Mouse (Mus musculus) forebrain, embryonic 16.5 days (tissue): ENCODE measurements around the gene Anp32a. TPM values are rescaled to one million over a fixed set of nuclear protein-coding genes. Genes with fewer than 3 reads are reported as not detected.

Experiments
- ATAC-seq: fragments of 200-750 bp; cut with Nextera tagmentation; 2 replicates; pipeline ENCODE4 v1.8.0; 2017; ENCODE audit warnings: mild to moderate bottlenecking, moderate library complexity
- H3K27ac ChIP-seq: fragments of 300-500 bp; sonication (generic); 2 replicates; pipeline ENCODE4 v1.5.1; 2014; ENCODE audit warnings: low read length, control low read depth
- H3K27me3 ChIP-seq: fragments of 300-500 bp; sonication (generic); replicated peaks from 2 replicates; pipeline ENCODE4 v1.6.1; 2014; ENCODE audit warnings: low read length; ENCODE audit not compliant: control insufficient read depth, insufficient read depth
- H3K36me3 ChIP-seq: fragments of 300-500 bp; sonication (generic); 2 replicates; pipeline ENCODE4 v1.6.1; 2014; ENCODE audit not compliant: control insufficient read depth, insufficient read depth
- H3K4me1 ChIP-seq: fragments of 300-500 bp; sonication (generic); replicated peaks from 2 replicates; pipeline ENCODE4 v1.6.1; 2014; ENCODE audit warnings: low read length; ENCODE audit not compliant: control insufficient read depth, insufficient read depth
- H3K4me2 ChIP-seq: fragments of 300-500 bp; sonication (generic); 2 replicates; pipeline ENCODE4 v1.6.1; 2014; ENCODE audit warnings: mild to moderate bottlenecking, low read length, control low read depth
- H3K4me3 ChIP-seq: fragments of 300-500 bp; sonication (generic); replicated peaks from 2 replicates; pipeline ENCODE4 v1.5.1; 2014; ENCODE audit warnings: mild to moderate bottlenecking, low read length, control low read depth
- H3K9ac ChIP-seq: fragments of 300-500 bp; sonication (generic); replicated peaks from 2 replicates; pipeline ENCODE4 v1.6.1; 2014; ENCODE audit warnings: low read depth, low read length, control low read depth
- H3K9me3 ChIP-seq: fragments of 300-500 bp; sonication (generic); 2 replicates; pipeline ENCODE4 v1.6.1; 2016; ENCODE audit warnings: low read length; ENCODE audit not compliant: control insufficient read depth
- WGBS: fragments of 180-500 bp; shearing (Covaris S2); extraction: QIAGEN DNeasy Blood & Tissue Kit; methylation state at CpG from one replicate; pipeline ENCODE4 v1.1.7; 2014; 5-methylcytosine and 5-hydroxymethylcytosine counted together
- polyA plus RNA-seq: library from polyadenylated mRNA; unstranded; fragments of >200 nt; fragmentation: Nextera tagmentation; extraction: Ambion mirVana; gene quantifications from 2 replicates; pipeline ENCODE4 v1.2.1, GENCODE M21; 2015

Anp32a gene
- polyA plus RNA-seq, 1 experiment from 2014 or later = 166 TPM

- Histone ChIP-seq H3K27ac (no peak overlapping the region), H3K36me3 (no peaks in the 10 kb centered on the region), H3K4me1 (peaks cover 73% of the 10 kb centered on the region), H3K27me3 (no peaks in the 10 kb centered on the region), H3K9ac (no peak overlapping the region), H3K4me3 (no peak overlapping the region), H3K9me3 (no peaks in the 10 kb centered on the region), H3K4me2 (no peak overlapping the region)
- no peak for ATAC-seq
- 37% methylated on average over 7 of the region's 7 CpGs for WGBS
Measured at GRCm38 (mm10) chr9:62364831-62365230, 23.7 kb downstream of the Anp32a start.

- Histone ChIP-seq H3K27me3 (no peaks in the 10 kb centered on the region), H3K27ac (no peak overlapping the region), H3K4me1 (peaks cover 77% of the 10 kb centered on the region), H3K4me3 (no peak overlapping the region), H3K36me3 (no peaks in the 10 kb centered on the region), H3K9ac (no peak overlapping the region), H3K9me3 (no peaks in the 10 kb centered on the region), H3K4me2 (no peak overlapping the region)
- 61% methylated on average over 8 of the region's 8 CpGs for WGBS
- no peak for ATAC-seq
Measured at GRCm38 (mm10) chr9:62365326-62366080, 24.4 kb downstream of the Anp32a start.

GRCm38 (mm10) chr9:62366478-62367458 is 25.7 kb downstream of the Anp32a start:
- 40% methylated on average over 23 of the region's 23 CpGs for WGBS
- Histone ChIP-seq H3K27me3 (no peaks in the 10 kb centered on the region), H3K36me3 (no peaks in the 10 kb centered on the region), H3K27ac (peak overlapping the region; percentile 43; the same call in 1 of the 2 replicates), H3K9me3 (no peaks in the 10 kb centered on the region), H3K9ac (0 out of 2 replicates have a peak overlapping the region, but pooled peaks have one; percentile 15), H3K4me2 (peak overlapping the region; percentile 6; the same call in 1 of the 2 replicates), H3K4me3 (no peak overlapping the region), H3K4me1 (peaks cover 72% of the 10 kb centered on the region)
- ATAC-seq = peak; percentile 49

GRCm38 (mm10) chr9:62367510-62368071 is 26.5 kb downstream of the Anp32a start:
- Histone ChIP-seq H3K9me3 (no peaks in the 10 kb centered on the region), H3K4me2 (no peak overlapping the region), H3K27ac (peak overlapping the region; percentile 43; the same call in 1 of the 2 replicates), H3K9ac (0 out of 2 replicates have a peak overlapping the region, but pooled peaks have one; percentile 2), H3K36me3 (peaks cover under 1% of the 10 kb centered on the region; the same call in 1 of the 2 replicates), H3K4me1 (peaks cover 67% of the 10 kb centered on the region), H3K27me3 (no peaks in the 10 kb centered on the region), H3K4me3 (no peak overlapping the region)
- 30% methylated on average over 10 of the region's 10 CpGs for WGBS
- no peak for ATAC-seq

- Histone ChIP-seq H3K27me3 (no peaks in the 10 kb centered on the region), H3K27ac (peak overlapping the region; percentile 19; the same call in 1 of the 2 replicates), H3K4me1 (peaks cover 60% of the 10 kb centered on the region), H3K36me3 (peaks cover 8% of the 10 kb centered on the region), H3K9me3 (no peaks in the 10 kb centered on the region), H3K4me3 (no peak overlapping the region), H3K9ac (no peak overlapping the region), H3K4me2 (no peak overlapping the region)
- ATAC-seq = no peak
- WGBS = 75% methylated on average over 6 of the region's 6 CpGs
Measured at GRCm38 (mm10) chr9:62368256-62368905, 27.3 kb downstream of the Anp32a start.

- ATAC-seq = no peak
- no peak overlapping the region for H3K9ac ChIP-seq
- peaks cover 9% of the 10 kb centered on the region for H3K36me3 ChIP-seq
- H3K4me2 ChIP-seq = no peak overlapping the region
- no peak overlapping the region for H3K27ac ChIP-seq
- peaks cover 52% of the 10 kb centered on the region for H3K4me1 ChIP-seq
- H3K4me3 ChIP-seq = no peak overlapping the region
- H3K27me3 ChIP-seq = no peaks in the 10 kb centered on the region
- 81% methylated on average over 6 of the region's 6 CpGs for WGBS
- H3K9me3 ChIP-seq = no peaks in the 10 kb centered on the region
Measured at GRCm38 (mm10) chr9:62369172-62369571, 28.1 kb downstream of the Anp32a start.

- Histone ChIP-seq H3K27me3 (no peaks in the 10 kb centered on the region), H3K36me3 (peaks cover 9% of the 10 kb centered on the region), H3K4me1 (peaks cover 43% of the 10 kb centered on the region), H3K4me3 (no peak overlapping the region), H3K27ac (no peak overlapping the region), H3K4me2 (no peak overlapping the region), H3K9ac (no peak overlapping the region), H3K9me3 (no peaks in the 10 kb centered on the region)
- ATAC-seq = no peak
- WGBS = 70% methylated on average over 9 of the region's 9 CpGs
Measured at GRCm38 (mm10) chr9:62370186-62370585, 29.1 kb downstream of the Anp32a start.

GRCm38 (mm10) chr9:62370648-62371280 is 29.7 kb downstream of the Anp32a start:
- H3K27me3 ChIP-seq = no peaks in the 10 kb centered on the region
- 68% methylated on average over 6 of the region's 6 CpGs for WGBS
- H3K4me2 ChIP-seq = no peak overlapping the region
- H3K36me3 ChIP-seq = peaks cover 9% of the 10 kb centered on the region
- H3K9me3 ChIP-seq = no peaks in the 10 kb centered on the region
- no peak overlapping the region for H3K27ac ChIP-seq
- H3K4me1 ChIP-seq = peaks cover 39% of the 10 kb centered on the region
- H3K4me3 ChIP-seq = no peak overlapping the region
- H3K9ac ChIP-seq = no peak overlapping the region
- ATAC-seq = no peak
